Mouse (Mus musculus) adrenal gland, postnatal 14 days (tissue): ENCODE data around the gene Cspg5. TPM values are rescaled to one million over a fixed set of nuclear protein-coding genes. Genes with fewer than 3 reads are reported as not detected.

Experiments used
- DNase-seq: peaks from one replicate; pipeline ENCODE4 v3.0.0; 2021; ENCODE audit warnings: mixed read lengths
- total RNA-seq: library from RNA; stranded (reverse); gene quantifications from 2 replicates; pipeline ENCODE4 v1.2.3, GENCODE M21; 2021

Cspg5 gene
- total RNA-seq, 1 experiment from 2014 or later = 17.2 TPM

- no peak for DNase-seq
Measured at GRCm38 (mm10) chr9:110250776-110251175, 7.2 kb downstream of the Cspg5 start.

DNA sequence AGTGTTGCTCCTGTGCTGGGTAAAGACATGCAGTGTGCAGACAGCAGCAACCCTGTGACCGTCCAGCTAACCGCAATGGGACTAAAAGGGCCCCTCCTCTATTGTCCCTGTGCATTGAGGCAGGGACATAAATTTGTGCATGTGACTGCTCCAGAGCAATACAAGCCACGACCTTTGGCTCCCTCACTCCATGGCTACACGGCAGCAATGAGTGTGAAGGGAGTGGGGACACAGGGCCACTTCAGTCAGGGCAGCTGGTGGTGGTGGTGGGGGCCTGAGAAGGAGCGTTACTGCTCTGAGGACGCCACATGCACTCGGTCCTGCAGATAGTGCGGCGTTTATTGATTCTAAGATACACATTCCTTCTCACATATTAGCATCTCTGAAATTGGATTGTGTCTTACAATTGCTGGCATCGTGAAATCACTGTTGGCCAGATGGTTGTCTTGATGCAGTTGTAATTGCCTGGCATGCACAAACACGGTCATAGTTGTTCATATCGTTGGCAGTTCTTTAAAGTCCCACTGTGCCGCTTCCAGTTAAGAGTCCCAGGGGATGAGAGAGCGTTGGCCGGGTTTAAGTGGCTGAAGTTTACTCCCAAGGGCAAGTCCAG lies 11.9 kb downstream of the Cspg5 start:
- peak; percentile 44 for DNase-seq

- no peak for DNase-seq
Measured at GRCm38 (mm10) chr9:110258646-110259045, 15.1 kb downstream of the Cspg5 start.

GRCm38 (mm10) chr9:110259118-110259517 lies 15.5 kb downstream of the Cspg5 start:
- no peak for DNase-seq

GRCm38 (mm10) chr9:110263181-110263580 lies 19.6 kb downstream of the Cspg5 start:
- no peak for DNase-seq

- DNase-seq = no peak
Measured at GRCm38 (mm10) chr9:110264991-110265390, 21.4 kb downstream of the Cspg5 start.

DNA sequence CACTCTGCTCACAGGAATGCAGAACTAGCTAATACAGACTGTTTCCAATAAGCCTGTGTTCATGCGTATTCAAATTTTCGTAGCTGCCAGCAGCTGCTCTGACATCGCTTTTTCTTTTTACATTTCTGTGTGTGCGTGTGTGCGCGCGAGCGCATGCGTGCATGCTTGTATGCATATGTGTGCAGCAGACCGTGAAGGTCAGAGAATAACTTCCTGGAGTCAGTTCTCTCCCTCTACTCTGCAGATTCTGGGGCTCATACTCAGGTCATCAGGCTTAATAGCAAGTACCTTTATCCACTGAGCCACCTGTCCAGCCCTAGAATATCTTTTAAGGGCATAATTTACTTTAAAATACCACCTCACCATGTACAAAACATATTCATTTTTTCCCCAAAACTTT lies 24.8 kb downstream of the Cspg5 start:
- DNase-seq = no peak

- no peak for DNase-seq
Measured at GRCm38 (mm10) chr9:110272330-110272729, 28.7 kb downstream of the Cspg5 start.

DNA sequence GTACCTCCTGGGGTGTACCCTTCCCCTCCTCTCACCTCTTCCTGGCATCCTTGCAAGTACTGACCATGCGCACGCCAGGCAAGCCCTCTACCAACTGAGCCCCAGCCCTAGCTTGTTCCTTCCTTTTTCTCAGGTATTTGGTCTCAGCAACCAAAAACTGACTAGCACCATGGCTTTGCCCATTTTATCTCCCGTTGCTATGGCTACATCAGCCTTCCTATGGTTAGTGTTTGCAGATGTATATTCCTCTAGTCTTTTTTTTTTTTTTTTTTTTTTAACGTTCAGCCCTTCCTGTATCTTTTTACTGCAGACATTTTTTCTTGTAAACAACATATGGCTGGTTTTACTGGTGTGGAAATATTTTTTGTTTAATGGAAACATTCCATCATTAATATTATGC lies 29.9 kb downstream of the Cspg5 start:
- DNase-seq = no peak

DNA sequence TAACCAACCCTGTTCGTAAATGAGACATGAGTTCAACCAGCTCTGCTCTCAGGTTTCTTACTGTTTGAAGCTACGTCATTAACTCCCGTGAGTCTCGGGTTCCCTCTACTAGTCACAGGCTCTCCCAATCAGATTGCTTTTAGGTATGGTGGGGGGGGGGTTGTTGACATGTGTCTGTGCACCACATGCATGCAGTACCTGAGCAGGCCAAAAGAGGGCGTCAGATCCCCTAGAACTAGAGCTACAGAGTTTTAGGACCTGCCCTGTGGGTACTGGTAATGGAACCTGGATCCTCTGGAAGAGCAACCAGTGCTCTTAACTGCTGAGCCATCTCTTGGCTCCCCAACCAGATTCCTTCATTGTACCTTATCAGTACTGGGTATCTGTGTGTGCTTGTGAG lies 32.3 kb downstream of the Cspg5 start:
- DNase-seq = peak; percentile 36

- peak; percentile 74 for DNase-seq
Measured at GRCm38 (mm10) chr9:110277431-110277881, 33.9 kb downstream of the Cspg5 start.

DNA sequence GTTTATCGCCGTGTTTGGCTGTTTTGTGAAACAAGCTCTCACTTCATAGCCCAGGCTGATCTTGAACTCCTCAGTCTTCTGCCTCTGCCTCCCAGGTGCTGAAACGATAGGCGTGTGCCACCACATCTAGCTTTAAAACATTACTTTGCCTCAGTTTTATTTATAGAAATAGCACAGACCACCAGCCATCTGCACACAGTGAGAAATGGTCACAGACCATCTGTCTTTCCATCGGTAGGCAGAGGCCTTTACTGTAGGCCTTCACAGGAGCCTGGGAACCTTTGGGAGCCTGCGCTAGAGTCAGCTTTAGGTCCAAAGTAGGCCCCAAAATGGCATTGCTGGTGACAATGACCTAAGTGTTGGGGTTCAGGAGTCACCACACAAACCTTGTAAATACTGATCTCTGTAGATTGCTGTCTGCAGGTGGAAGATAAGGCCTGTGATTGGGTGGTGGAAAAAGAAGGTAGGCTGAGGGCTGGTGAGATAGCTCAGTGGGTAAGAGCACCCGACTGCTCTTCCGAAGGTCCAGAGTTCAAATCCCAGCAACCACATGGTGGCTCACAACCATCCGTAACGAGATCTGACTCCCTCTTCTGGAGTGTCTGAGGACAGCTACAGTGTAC lies 40.6 kb downstream of the Cspg5 start:
- no peak for DNase-seq

GRCm38 (mm10) chr9:110287321-110287924 lies 43.8 kb downstream of the Cspg5 start:
- no peak for DNase-seq

DNA sequence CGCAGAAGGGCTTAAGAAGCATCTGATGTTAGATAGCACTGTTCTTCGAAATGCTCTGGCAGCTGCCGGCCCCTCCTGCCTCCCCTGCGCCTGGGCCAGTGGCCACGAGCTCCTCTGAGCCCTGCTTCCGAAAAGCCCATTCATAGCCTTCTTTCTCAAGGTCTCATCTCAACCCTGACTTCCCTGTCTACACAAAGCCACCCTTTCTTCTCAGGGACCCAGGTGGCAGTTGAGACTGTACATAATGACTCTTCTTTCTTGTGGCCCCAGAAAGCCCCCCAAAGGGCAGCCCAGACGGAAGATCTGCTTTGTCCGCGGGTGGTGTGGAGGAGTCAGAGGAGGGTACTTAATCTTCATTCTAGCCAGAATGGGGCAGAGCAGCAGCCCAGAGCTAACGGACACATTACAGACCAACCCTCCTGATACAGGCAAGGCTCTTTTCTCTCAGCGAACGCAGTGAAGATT lies 49.7 kb downstream of the Cspg5 start:
- no peak for DNase-seq

GRCm38 (mm10) chr9:110293873-110294415 lies 50.4 kb downstream of the Cspg5 start:
- DNase-seq = no peak

DNA sequence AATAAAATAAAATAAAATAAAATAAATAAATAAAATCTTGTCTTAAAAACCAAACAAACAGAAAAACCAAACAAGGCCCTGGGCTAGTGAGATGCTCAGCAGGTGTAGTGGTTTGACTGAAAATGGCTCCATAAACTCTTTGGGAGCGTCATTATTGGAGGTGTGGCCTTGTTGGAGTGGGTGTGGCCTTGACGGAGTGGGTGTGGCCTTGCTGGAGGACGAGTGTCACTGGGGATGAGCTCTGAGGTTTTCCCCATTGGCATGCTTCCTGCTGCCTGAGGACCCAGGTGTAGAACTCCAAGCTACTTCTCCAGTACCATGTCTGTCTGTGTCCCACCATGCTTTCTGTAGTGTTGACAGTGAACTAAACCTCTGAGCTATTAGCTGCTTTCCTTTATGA lies 51.2 kb downstream of the Cspg5 start:
- no peak for DNase-seq

- peak; percentile 90 for DNase-seq
Measured at GRCm38 (mm10) chr9:110296867-110297627, 53.5 kb downstream of the Cspg5 start.

GRCm38 (mm10) chr9:110304516-110304915 lies 60.9 kb downstream of the Cspg5 start:
- peak; percentile 48 for DNase-seq

- peak; percentile 93 for DNase-seq
Measured at GRCm38 (mm10) chr9:110304969-110305651, 61.5 kb downstream of the Cspg5 start, which contains the start of gene Elp6. TSS of gene Elp6 (plus strand) at chr9:110305173.

DNA sequence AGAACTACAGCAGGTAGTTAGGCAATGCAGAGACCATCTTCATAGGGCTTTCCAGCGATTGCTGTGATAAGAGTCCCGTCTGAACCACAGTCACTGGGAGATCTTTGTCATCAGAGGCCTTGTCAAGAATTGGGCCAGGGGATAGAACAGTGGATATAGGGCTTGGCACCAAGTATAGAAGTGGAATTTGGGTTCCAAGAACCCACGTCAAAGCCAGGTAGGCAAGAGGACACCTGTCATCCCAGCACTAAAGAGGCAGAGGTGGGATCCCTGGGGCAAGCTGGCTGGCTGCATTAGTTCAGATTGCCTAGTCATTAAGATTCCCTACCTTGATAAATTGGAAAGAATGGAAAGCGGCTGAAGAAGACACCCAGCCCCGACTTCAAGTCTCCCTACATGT lies 62.8 kb downstream of the Cspg5 start:
- DNase-seq = no peak
